Mouse (Mus musculus): ENCODE data around the gene Thap7. TPM values are rescaled to one million over a fixed set of nuclear protein-coding genes. Genes with fewer than 3 reads are reported as not detected.

Gene Thap7
- 19.5 and 21.9 TPM in 2 replicates for polyA plus RNA-seq (2012; ENCODE audit: insufficient read depth, insufficient read length, missing spikeins)

GRCm38 (mm10) chr16:17530640-17531288 lies at the start of gene Thap7:
TSS of gene Thap7 (minus strand) at chr16:17531136.
- H3K4me1 ChIP-seq (ENCODE audit: control insufficient read depth, insufficient read depth, insufficient read length, low read length): peaks cover 8% of the 10 kb centered on the region; the same call in 1 of the 2 replicates

DNA sequence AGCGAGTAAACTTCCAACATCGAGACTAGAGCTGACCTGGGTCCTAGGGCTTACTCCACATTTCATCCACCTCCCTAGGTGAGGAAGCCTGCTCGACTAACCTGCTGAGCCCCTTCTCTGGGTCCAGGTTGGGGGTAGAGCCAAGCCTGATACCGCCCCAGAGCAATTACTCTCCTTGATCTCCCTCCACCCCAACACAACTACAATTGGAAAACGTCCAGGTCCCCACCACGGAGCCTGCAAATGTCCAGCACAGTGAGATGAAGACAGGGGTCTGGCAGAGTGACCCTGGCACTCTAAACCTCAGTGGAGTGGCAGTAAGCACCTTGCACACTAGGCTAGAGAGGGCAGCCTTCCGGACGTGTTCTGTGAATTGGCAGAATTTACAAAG lies 45.9 kb upstream of the Thap7 start:
- no peaks in the 10 kb centered on the region for H3K4me1 ChIP-seq (ENCODE audit: control insufficient read depth, insufficient read depth, insufficient read length, low read length)
- H3K4me3 ChIP-seq (ENCODE audit: insufficient read depth, low read depth, low read length): peak overlapping the region; percentile 61
- no peak overlapping the region for H3K27ac ChIP-seq (replicated peaks; ENCODE audit: low read depth, low read length)

More at GRCm38 (mm10) chr16:17530640-17531288, at the start of gene Thap7:
- Histone ChIP-seq H3K4me3 (ENCODE audit: insufficient read depth, low read depth, low read length) (peak within 1 kb of the TSS; percentile 71), H3K27ac (replicated peaks; ENCODE audit: low read depth, low read length) (peak within 1 kb of the TSS; percentile 61)

- Histone ChIP-seq H3K4me1 (ENCODE audit: control insufficient read depth, insufficient read depth, insufficient read length, low read length) (no peaks in the 10 kb centered on the region), H3K4me3 (ENCODE audit: insufficient read depth, low read depth, low read length) (peak overlapping the region; percentile 61), H3K27ac (replicated peaks; ENCODE audit: low read depth, low read length) (no peak overlapping the region)
Observed at GRCm38 (mm10) chr16:17575870-17576824, 45.2 kb upstream of the Thap7 start.

DNA sequence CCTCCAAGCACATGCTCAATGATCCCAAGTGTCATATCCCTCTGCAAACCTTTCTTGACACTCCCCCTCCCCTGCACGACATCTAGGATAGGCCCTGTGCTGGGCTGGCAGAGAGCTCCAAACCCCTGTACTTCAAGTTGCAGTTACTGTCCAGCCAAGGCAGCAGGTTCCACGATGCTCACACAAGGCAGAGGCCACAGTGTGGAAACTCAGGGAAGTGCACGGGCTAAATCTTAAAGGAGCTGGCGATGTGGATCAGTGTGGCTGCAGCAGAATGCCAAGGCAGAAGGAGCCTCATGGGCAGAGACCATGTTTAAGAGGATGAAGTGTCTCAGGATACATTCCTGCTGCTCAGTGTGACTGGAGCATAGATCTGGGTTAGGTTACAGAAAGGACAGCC lies 35.2 kb upstream of the Thap7 start:
- H3K4me3 ChIP-seq (ENCODE audit: insufficient read depth, low read depth, low read length): no peak overlapping the region
- no peak overlapping the region for H3K27ac ChIP-seq (replicated peaks; ENCODE audit: low read depth, low read length)
- no peaks in the 10 kb centered on the region for H3K4me1 ChIP-seq (ENCODE audit: control insufficient read depth, insufficient read depth, insufficient read length, low read length)

DNA sequence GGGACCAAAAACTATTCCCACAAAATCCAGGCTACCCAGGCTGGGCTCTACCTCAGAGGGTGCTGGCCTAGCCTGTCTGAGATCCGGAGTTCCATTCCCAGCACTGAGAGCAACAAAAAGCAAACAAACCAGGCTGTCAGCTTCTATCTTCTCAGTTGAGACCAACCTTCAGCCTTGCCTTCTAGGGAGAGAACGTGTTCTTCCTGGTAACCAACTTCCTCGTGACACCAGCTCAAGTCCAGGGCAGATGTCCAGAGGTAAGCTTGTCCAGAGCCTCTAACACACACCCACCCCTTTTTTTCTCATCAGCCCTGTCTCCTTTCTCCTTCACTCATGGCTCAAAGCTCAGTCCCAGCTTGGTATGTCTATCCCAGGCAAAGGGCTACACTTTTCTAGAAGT lies 33.8 kb upstream of the Thap7 start:
- Histone ChIP-seq H3K27ac (replicated peaks; ENCODE audit: low read depth, low read length) (no peak overlapping the region), H3K4me1 (ENCODE audit: control insufficient read depth, insufficient read depth, insufficient read length, low read length) (no peaks in the 10 kb centered on the region)

GRCm38 (mm10) chr16:17564221-17564620 lies 33.3 kb upstream of the Thap7 start:
- no peak overlapping the region for H3K27ac ChIP-seq (replicated peaks; ENCODE audit: low read depth, low read length)

More for the DNA sequence above, 33.8 kb upstream of the Thap7 start:
- no peak overlapping the region for H3K4me3 ChIP-seq (ENCODE audit: insufficient read depth, low read depth, low read length)

DNA sequence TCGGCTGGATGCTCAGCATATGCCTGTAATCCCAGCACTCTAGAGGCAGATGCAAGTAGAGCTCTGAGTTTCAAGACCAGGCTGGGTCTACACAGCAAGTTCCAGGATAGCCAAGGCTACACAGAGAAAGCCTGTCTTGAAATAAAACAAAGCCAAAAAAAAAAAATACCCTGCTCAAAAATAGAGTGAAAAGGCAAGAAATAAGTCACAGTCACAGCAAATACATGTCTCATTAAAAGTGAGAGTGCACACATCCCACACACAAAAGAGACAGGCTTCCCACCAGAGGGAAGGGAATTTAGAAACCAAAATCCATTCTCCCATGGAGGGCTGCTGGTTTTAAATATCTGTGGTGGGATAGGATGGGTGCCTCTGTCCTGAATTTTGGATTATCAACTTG lies 32.6 kb upstream of the Thap7 start:
- Histone ChIP-seq H3K4me3 (ENCODE audit: insufficient read depth, low read depth, low read length) (no peak overlapping the region), H3K4me1 (ENCODE audit: control insufficient read depth, insufficient read depth, insufficient read length, low read length) (no peaks in the 10 kb centered on the region), H3K27ac (replicated peaks; ENCODE audit: low read depth, low read length) (no peak overlapping the region)

More at GRCm38 (mm10) chr16:17564221-17564620, 33.3 kb upstream of the Thap7 start:
- Histone ChIP-seq H3K4me3 (ENCODE audit: insufficient read depth, low read depth, low read length) (no peak overlapping the region), H3K4me1 (ENCODE audit: control insufficient read depth, insufficient read depth, insufficient read length, low read length) (no peaks in the 10 kb centered on the region)

GRCm38 (mm10) chr16:17561751-17562208 lies 30.8 kb upstream of the Thap7 start, which contains the start of gene P2rx6:
TSS of gene P2rx6 (plus strand) at chr16:17561885.
- no peaks in the 10 kb centered on the region for H3K4me1 ChIP-seq (ENCODE audit: control insufficient read depth, insufficient read depth, insufficient read length, low read length)
- H3K27ac ChIP-seq (replicated peaks; ENCODE audit: low read depth, low read length): no peak within 1 kb of the TSS
- H3K4me3 ChIP-seq (ENCODE audit: insufficient read depth, low read depth, low read length): peak within 1 kb of the TSS; percentile 59

DNA sequence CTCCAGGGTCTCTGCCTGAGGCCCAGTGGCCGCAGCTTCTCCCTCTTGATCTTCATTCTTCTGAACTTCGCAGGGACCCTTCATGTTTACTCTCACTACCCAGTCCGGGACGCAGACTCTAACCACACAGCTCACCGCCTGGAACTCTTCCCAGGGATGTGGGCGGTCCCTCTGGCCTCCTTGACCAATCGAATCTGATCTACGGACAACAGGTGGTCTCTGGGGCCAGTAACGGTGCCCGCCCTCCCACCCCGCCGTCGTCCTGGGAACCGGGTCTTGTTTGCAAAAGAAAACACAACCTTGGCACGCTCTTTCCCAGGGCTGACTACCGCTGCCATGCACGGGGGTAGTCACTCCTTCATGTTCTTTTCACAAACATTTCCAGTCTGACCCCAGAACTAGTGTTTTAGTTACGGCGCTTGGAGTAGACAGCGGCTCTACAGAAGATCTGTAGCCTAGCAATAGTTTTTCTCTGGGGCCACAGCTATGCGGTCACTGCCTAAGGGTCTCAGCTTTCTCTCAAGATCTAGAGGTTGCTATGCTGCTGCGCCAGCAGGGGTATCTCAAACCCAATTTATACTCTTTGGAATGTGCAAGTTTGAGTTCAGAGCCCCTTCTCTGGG lies 30.3 kb upstream of the Thap7 start, which contains the start of gene Lrrc74b:
Gene Lrrc74b (minus strand): TSS at position 120 of the 623 bp plus-strand sequence.
- no peaks in the 10 kb centered on the region for H3K4me1 ChIP-seq (ENCODE audit: control insufficient read depth, insufficient read depth, insufficient read length, low read length)
- no peak within 1 kb of the TSS for H3K27ac ChIP-seq (replicated peaks; ENCODE audit: low read depth, low read length)
- H3K4me3 ChIP-seq (ENCODE audit: insufficient read depth, low read depth, low read length): peak within 1 kb of the TSS; percentile 59

GRCm38 (mm10) chr16:17559396-17560027 lies 28.6 kb upstream of the Thap7 start:
- Histone ChIP-seq H3K27ac (replicated peaks; ENCODE audit: low read depth, low read length) (no peak overlapping the region), H3K4me1 (ENCODE audit: control insufficient read depth, insufficient read depth, insufficient read length, low read length) (no peaks in the 10 kb centered on the region), H3K4me3 (ENCODE audit: insufficient read depth, low read depth, low read length) (no peak overlapping the region)

GRCm38 (mm10) chr16:17558811-17559210 lies 27.9 kb upstream of the Thap7 start:
- Histone ChIP-seq H3K4me1 (ENCODE audit: control insufficient read depth, insufficient read depth, insufficient read length, low read length) (no peaks in the 10 kb centered on the region), H3K4me3 (ENCODE audit: insufficient read depth, low read depth, low read length) (no peak overlapping the region), H3K27ac (replicated peaks; ENCODE audit: low read depth, low read length) (no peak overlapping the region)

GRCm38 (mm10) chr16:17557947-17558480 lies 27.1 kb upstream of the Thap7 start:
- no peak overlapping the region for H3K4me3 ChIP-seq (ENCODE audit: insufficient read depth, low read depth, low read length)
- H3K27ac ChIP-seq (replicated peaks; ENCODE audit: low read depth, low read length): no peak overlapping the region
- no peaks in the 10 kb centered on the region for H3K4me1 ChIP-seq (ENCODE audit: control insufficient read depth, insufficient read depth, insufficient read length, low read length)

- Histone ChIP-seq H3K27ac (replicated peaks; ENCODE audit: low read depth, low read length) (no peak overlapping the region), H3K4me3 (ENCODE audit: insufficient read depth, low read depth, low read length) (no peak overlapping the region), H3K4me1 (ENCODE audit: control insufficient read depth, insufficient read depth, insufficient read length, low read length) (no peaks in the 10 kb centered on the region)
Observed at GRCm38 (mm10) chr16:17556907-17557306, 26.0 kb upstream of the Thap7 start.

DNA sequence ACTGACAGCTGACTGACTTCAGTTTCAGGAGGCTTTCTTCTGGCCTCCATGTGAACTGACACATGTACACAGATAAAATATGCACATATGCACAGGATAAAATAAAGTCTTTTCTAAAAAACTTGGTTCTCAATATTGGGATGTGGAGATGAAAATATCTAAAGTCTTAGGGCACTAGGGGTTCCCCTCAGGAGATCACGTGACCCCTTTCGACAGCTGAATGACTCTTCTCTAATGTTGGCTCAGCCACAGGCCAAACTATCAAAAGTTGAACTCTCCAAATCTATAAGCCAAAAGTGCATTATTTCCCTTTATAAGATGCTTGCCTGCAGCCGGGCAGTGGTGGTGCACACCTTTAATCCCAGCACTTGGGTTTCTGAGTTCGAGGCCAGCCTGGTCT lies 25.2 kb upstream of the Thap7 start:
- Histone ChIP-seq H3K4me1 (ENCODE audit: control insufficient read depth, insufficient read depth, insufficient read length, low read length) (no peaks in the 10 kb centered on the region), H3K27ac (replicated peaks; ENCODE audit: low read depth, low read length) (no peak overlapping the region), H3K4me3 (ENCODE audit: insufficient read depth, low read depth, low read length) (no peak overlapping the region)

Data from brown adipose tissue, adult 24 weeks (tissue).